Mouse (Mus musculus) brain, adult 2 months (tissue): Measurements from ENCODE around the gene Pde4d.

Source experiments
- DNase-seq: peaks from one replicate; pipeline ENCODE4 v3.0.0; 2011; ENCODE audit warnings: low read depth, low spot score

Pde4d gene

GRCm38 (mm10) chr13:109388626-109389220 is 939.0 kb downstream of the Pde4d start:
- DNase-seq, result peak; percentile 86

GRCm38 (mm10) chr13:109402396-109402795 is 952.6 kb downstream of the Pde4d start:
- DNase-seq, result no peak

GRCm38 (mm10) chr13:109402936-109403335 is 953.2 kb downstream of the Pde4d start:
- DNase-seq, result no peak

- DNase-seq, result no peak
Measured at GRCm38 (mm10) chr13:109406341-109406740, 956.6 kb downstream of the Pde4d start.

DNA sequence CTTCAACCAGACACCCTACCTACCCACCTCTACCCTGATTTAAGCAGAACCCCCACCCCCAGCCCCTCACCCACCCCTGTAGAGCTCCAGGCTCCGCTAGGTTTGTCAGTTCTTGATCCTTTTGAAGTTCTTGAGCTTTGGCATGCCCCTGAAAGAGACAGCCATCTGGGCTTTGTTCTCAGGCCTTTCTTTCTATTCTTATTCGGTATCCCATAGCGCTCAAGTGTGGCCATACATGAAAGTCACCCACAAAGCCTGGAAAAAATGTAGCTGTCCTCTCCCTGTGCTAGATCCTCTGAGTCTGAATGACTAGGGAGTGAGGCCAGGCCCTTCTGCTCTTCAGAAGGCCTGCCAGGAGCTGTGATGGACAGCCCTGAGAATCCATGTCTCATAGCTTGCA is 957.6 kb downstream of the Pde4d start:
- DNase-seq, result peak; percentile 40

- no peak for DNase-seq
Measured at GRCm38 (mm10) chr13:109420426-109420825, 970.7 kb downstream of the Pde4d start.

GRCm38 (mm10) chr13:109424906-109425305 is 975.2 kb downstream of the Pde4d start:
- no peak for DNase-seq

DNA sequence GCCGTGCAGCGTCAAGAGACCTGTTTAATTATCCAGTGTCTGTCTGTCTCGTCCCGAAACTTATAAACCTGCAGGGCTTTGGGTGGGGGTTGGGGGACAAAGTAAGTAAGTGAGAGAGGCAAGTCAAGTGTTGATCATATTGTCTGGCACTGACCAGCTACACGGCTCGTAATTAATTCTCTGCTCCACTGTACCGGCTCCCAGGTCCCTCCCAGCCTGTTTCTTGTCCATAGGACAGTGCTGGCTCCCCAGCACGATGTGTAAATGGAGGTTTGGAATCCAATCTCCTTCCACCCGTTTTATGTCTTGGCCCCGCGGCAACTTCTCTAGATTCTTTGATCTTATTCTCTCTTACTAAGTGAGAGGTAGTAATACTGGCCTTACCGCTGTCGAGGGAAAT is 975.8 kb downstream of the Pde4d start:
- no peak for DNase-seq

- peak; percentile 65 for DNase-seq
Measured at GRCm38 (mm10) chr13:109426058-109426457, 976.3 kb downstream of the Pde4d start.

DNA sequence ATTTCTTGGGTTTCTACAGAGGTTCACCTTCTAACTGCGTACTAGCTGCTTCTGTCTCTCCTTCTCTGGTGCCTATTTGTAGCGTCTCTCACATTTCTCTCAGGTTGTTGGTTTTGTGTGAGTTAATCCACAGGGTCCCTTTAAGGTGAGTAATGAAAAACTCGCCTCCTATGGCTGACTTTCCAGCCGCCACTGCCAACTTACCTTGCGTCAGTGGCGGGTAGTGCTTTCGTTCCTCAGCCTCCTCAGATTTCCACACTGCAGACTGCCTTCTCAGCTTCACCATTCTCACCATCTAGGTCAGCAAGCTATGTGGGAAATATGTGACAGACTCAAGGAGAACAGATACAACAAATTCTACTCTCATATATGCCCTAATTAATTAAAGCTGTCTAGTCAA is 977.8 kb downstream of the Pde4d start:
- DNase-seq, result no peak

- peak; percentile 24 for DNase-seq
Measured at GRCm38 (mm10) chr13:109429544-109429943, 979.8 kb downstream of the Pde4d start.

DNA sequence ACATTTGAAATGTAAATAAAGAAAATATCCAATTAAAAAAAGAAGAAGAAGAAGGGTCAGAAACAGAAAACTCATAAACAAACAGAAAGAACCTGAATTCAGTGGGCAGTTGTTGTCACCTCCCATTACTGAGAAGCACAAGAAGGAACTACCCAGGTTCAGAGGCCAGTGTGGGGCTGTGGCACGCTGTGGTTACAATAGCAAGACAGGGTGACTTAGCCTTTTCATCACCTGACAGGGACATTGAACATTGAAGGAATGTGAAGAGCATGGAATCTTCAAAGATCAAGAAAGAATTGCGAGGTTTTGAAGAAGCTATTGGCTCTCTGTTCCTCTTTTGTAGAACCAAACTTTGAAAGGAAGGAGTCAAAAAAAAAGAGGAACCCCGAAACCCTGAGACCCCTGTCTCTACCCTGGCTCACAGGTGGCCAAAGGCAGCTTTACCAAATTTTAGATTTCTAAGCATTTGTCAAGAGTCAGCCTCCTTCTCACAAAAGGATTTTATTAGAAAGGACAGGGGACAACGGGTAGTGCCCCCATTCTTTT is 987.6 kb downstream of the Pde4d start:
- DNase-seq, result no peak

DNA sequence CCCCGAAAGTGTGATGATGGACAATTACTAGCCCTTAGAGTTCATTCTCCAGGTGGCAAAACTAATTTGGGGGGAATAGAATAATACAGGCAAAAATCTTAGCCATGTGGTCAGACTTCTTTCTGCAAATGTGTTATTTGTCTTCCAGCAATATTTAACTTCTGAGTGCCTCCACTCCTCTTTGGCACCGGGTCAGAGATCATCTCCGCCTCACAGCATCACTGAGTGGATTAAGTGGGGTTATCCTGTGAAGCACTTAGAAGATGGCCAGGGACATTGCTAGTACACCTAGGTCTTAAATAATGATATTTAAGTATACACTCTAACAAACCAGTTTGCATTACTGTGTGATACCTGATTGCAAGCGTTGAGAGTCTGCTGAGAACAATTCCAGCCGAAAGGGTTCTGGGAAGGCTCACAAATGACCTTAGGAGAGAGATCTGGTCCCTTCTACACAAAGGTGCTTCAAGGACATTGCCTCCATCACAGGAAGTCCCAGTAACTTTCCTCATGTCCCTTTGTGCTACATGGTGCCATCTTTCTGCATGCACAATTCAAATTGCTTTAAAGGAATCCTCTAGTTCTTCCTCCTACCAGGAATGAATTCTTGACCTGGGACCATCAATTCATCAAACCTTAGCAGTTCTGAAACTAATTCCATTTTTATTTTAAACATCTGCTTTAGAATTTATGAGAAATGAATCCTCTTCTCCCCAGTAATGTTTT is 989.9 kb downstream of the Pde4d start:
- DNase-seq, result peak; percentile 21

DNA sequence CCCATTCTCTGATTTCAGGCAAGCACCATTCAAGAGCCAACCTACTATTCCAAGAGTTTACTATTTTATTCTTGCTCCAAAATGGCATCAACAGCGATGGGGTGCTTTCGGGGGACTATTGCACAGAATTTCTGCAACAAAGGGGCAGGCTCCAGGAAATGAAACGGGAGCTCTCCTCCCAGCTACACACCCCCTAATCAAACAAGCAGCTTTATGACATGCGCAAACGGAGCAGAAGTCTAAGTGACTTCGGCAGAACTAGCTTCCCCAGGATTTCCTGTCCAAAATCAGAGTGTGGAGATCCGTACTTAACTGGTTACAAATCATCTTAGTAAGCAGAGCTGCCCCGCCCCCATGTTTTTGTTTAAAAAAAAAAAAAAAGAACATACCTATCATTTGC is 990.6 kb downstream of the Pde4d start:
- peak; percentile 89 for DNase-seq

GRCm38 (mm10) chr13:109440881-109441280 is 991.1 kb downstream of the Pde4d start:
- DNase-seq, result peak; percentile 95

DNA sequence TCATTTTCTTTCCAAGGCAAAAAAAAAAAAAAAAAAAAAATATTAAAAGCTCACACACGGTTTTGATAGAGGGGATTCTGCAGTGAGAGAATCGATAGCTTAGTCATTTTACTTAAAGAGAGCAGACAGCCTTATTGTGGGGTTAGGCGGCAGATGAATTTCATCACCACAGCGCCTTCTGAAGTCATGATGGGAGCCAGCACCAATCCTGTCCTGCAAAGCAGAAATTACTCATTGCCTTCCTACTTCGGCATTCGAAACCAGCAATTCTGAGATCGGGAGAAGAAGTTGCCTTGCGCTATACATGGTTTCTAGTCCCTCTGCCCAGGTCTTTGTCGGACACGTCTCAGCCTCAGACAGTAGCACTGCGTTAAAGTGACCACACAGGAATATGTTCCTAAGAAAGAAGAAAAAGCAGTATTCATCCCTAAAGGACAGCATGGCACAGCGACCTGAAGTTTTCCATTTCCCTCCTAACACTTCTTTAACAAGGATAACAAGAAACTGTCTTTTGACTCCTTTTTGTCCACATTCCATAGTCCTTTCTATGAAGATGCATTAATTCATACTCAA is 991.7 kb downstream of the Pde4d start:
- peak; percentile 89 for DNase-seq

DNA sequence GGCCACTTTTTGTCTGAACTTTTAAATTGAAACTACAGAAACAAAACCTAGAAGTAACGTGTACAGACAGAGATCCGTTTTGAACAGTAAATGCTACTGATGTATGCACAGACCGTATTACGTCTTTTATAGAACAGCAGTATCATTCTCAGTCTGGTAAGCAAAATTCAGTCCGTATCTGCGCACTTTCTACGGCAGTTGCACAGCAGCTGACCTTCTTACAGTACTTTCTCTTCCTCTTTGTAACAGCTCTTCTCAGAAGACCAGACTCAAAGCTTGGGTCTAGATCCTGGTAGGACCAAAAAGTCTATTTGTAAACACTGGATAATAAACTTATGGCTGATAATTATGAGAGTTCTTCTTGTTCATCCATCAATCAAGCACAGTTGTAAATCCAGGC is 996.4 kb downstream of the Pde4d start:
- DNase-seq, result no peak

GRCm38 (mm10) chr13:109448121-109448520 is 998.4 kb downstream of the Pde4d start:
- no peak for DNase-seq

DNA sequence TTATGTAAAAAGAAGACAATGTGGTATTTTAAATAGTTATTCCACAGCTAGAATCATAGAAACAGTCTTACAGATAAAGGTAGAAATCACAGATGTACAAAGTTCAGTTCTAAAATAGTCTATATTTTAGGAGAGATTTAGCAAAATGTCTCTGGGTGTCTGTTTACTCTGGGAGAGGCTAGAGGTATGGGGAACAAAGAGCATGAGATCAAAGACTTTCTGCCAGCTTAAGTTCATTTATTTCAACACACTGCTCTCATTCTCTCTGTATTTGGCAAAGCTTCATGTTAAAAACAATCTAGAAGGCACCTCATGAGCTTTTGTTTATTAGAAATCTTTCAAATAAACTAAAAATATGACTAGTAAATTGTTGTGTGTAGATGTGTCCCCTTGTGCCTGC is 1024.6 kb downstream of the Pde4d start:
- DNase-seq, result no peak

DNA sequence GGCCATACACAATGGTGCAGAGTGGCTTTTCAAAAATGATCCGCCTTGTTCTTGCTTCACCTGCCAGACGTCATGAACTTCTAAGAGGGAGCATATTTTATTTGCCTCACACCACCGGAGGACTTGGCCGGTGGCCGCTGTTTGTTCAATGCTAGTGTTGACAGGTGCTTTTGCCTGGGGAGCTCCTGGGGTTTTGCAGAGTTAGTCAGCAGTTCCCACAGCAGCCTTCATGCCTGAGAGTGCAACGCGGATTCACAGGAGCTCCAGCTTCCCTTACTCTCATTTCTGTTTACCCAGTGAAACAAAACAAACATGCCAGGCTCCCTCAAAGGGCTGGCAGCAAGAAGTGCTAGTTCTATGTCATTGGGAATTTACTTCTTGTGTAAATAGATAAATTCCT is 1031.7 kb downstream of the Pde4d start:
- peak; percentile 52 for DNase-seq

DNA sequence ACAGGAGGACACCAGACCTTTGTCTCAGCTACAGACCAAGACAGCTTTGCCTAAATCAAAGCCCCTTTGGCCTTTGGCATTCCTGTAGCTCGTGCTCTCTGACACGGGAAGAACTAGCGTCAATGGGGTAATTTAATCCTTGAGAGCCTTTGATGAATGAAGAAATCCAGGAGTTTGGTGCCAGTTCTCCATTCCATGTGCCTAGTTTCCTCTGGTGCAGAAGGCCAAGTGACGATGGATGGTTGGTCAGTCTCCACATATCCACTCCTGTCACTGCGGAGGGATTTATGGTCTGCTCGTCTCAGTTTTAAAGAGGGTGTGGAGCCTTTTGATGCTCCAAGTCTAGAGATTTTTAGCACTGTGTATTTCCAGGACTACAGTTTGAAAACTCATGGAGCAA is 1036.4 kb downstream of the Pde4d start:
- no peak for DNase-seq

DNA sequence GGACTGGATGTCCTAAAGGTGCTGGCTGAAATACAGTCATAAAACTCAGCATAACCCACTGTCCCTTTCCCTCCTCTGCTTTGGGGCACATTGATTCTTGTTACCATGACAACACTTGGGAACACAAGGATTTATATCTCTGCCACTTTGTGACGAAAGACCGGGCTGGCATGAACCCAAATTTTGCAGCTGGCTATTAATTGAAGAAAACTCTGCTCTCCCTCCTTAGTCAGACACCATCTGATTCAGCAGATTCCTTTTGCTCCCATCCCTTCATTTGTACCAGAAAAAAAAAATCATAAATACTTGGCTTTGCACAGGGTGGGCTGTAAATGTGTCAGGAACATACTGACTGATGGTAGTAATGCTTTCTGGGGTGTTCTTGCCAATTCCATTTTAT is 1037.6 kb downstream of the Pde4d start:
- peak; percentile 71 for DNase-seq

DNA sequence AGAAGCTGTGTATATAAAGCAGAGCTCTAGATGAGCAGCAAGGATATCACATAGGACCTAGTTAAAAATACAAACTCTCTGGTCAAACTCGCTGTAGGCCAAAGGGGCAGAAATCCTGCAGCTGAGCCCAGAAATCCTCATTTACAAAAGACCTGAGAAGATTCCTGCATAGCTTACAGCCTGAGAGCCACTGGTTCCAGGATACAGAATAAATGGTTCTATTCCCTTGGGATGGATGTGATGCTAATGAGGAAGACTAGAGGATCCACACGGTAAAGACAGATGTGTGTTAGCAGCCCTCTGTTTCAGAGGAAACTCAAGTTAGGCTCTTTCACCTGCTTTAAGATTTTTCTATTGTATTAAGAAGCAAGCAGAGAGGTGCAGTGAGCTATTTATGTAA is 1041.1 kb downstream of the Pde4d start:
- no peak for DNase-seq
